Mouse (Mus musculus) midbrain, embryonic 10.5 days (tissue): ENCODE measurements around the gene Gins3. TPM values are rescaled to one million over a fixed set of nuclear protein-coding genes. Genes with fewer than 3 reads are reported as not detected.

Source experiments
- DNase-seq: peaks from one replicate; pipeline ENCODE4 v3.0.0-alpha.2; 2017; ENCODE audit warnings: low spot score
- H3K27ac ChIP-seq: fragments of 300-500 bp; sonication (generic); replicated peaks from 2 replicates; pipeline ENCODE4 v1.5.1; 2016; ENCODE audit warnings: mild to moderate bottlenecking
- H3K27me3 ChIP-seq: fragments of 300-500 bp; sonication (generic); 2 replicates; pipeline ENCODE4 v1.6.1; 2016; ENCODE audit warnings: low read depth, mild to moderate bottlenecking; ENCODE audit not compliant: poor library complexity, severe bottlenecking
- H3K36me3 ChIP-seq: fragments of 300-500 bp; sonication (generic); 2 replicates; pipeline ENCODE4 v1.6.1; 2016; ENCODE audit warnings: mild to moderate bottlenecking, moderate library complexity
- H3K4me1 ChIP-seq: fragments of 300-500 bp; sonication (generic); 2 replicates; pipeline ENCODE4 v1.6.1; 2016
- H3K4me3 ChIP-seq: fragments of 300-500 bp; sonication (generic); 2 replicates; pipeline ENCODE4 v1.5.1; 2016; ENCODE audit warnings: mild to moderate bottlenecking, moderate library complexity
- H3K9me3 ChIP-seq: fragments of 300-500 bp; sonication (generic); replicated peaks from 2 replicates; pipeline ENCODE4 v1.6.1; 2016; ENCODE audit warnings: mild to moderate bottlenecking
- WGBS: fragments of 180-500 bp; shearing (Covaris S2); methylation state at CpG from one replicate; pipeline ENCODE4 v1.1.7; 2016; 5-methylcytosine and 5-hydroxymethylcytosine counted together
- polyA plus RNA-seq: library from polyadenylated mRNA; unstranded; fragments of >200 nt; fragmentation: Nextera tagmentation; extraction: Ambion mirVana; gene quantifications from 2 replicates; pipeline ENCODE4 v1.2.1, GENCODE M21; 2016

Gins3 gene
- polyA plus RNA-seq, 1 experiment from 2014 or later: 31.2 TPM

DNA sequence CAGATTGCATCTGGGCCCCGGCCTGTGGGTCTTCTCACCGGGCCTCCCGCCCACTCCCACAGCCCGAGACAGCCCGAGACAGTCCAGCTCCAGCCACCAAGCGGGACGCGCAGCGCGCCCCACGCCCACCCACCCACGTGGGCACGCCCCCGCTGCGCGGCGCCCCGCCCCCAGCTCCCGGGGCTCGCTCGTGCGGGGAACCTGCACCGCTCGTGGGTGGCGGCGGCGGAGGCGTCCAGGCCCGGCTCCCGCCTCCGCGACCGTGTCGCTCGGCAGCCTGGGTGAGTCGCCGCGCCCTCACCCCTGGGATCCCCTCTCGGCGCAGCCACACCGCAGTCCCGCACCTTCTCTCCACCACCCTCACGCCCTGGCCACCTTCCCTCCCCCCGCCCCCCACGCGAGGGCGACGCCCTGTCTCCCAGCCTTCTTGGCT, 44.4 kb downstream of the Gins3 start:
- Histone ChIP-seq H3K4me3 (peak overlapping the region; percentile 69), H3K9me3 (no peaks in the 10 kb centered on the region), H3K36me3 (no peaks in the 10 kb centered on the region), H3K27me3 (peaks cover 90% of the 10 kb centered on the region), H3K27ac (peak overlapping the region; percentile 71), H3K4me1 (peaks cover 18% of the 10 kb centered on the region)
- under 1% methylated on average over 45 of the region's 48 CpGs for WGBS
- DNase-seq: peak; percentile 22

DNA sequence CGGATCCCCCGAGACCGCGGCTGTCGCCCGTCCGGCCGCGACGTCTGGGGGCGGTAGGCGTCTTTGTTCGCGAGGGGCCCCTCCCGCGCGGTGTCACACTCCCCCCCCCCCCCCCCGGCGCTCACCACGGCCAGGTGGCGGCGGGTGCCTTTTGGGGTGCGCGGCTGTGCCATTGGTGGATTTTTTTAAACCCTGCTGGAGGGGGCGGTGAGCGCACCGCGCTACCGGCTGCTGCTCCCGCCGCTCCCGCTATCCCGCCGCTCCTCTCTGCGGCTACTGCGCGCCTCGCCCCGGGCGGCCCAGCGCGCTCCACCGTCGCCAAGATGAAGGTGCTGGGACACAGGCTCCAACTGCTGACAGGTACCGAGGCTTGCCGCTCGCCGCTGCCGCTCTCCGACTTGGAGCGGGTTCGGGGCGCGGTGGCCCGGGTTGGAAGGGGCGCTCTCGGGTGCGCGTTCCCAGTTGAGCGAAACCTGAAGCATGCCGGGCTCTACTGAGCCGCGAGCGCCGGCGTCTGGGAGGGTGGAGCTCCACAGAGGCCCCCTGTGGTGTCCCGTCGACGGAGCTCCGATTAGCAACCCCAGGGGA, 44.9 kb downstream of the Gins3 start:
- Histone ChIP-seq H3K4me3 (peak overlapping the region; percentile 69), H3K36me3 (no peaks in the 10 kb centered on the region), H3K27me3 (peaks cover 85% of the 10 kb centered on the region), H3K27ac (peak overlapping the region; percentile 71), H3K4me1 (peaks cover 18% of the 10 kb centered on the region), H3K9me3 (no peaks in the 10 kb centered on the region)
- DNase-seq: peak; percentile 45
- under 1% methylated on average over 66 of the region's 70 CpGs for WGBS

DNA sequence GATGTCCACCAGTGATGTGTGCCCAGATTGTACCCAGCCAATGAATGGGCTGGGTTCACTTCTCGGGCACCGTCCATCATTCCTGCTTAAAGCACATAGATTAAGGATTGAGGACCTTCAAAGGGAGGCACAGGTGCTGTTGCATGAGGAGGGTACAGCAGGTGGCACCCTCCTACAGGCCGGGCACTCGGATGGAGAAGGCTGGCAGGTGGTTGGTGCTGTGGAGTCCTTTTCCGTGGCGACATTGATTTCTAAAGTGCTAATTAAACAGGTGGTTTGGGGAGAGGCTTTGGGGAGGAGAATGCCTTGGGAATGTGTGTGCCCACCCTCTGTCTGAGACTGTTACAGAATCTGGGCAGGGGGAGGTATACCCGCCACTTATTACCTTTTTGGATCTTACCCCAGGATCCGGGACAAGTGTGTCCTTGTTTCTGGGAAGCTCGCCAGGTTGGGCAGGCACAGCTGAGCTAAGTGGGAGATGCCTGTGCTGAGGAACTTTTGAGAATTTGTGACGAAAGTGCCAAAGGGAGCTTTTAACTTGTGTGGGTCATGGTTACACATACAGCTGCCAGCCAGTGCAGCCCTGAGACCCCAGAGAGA, 54.9 kb downstream of the Gins3 start:
- DNase-seq: no peak
- Histone ChIP-seq H3K4me3 (no peak overlapping the region), H3K4me1 (no peaks in the 10 kb centered on the region), H3K27me3 (peaks cover 3% of the 10 kb centered on the region), H3K27ac (no peak overlapping the region), H3K36me3 (no peaks in the 10 kb centered on the region), H3K9me3 (no peaks in the 10 kb centered on the region)
- WGBS: 90% methylated on average over 10 of the region's 10 CpGs

DNA sequence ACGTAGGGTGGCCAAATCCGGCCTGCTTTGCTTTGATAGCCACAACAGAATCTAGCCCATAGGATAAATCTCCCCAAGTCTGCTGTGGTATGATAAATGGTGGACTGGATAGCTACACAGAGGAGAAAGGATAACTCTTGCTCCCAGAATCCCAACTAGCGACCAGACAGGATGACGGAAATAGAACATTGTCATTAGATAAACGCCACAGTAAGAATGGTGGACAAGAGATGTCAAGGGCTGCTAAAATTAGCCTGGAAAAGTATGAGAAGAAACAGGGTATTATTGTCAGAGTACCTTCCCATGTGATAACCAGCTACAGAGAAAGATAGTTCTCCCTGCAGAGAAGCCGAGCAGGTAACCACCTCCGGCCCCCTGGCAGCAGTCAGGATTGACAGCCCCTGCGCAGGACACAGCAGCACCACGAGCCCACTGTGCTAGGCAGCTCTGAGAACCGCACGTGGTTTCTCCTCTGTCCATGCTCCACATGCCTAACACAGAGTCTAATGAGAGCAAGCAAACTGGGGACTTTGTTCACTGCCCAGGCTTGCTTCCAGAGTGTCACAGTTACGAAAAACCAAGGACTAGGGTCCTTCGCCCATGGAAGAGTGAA, 57.8 kb downstream of the Gins3 start:
- Histone ChIP-seq H3K4me1 (peaks cover 14% of the 10 kb centered on the region), H3K27ac (no peak overlapping the region), H3K27me3 (peaks cover 31% of the 10 kb centered on the region), H3K36me3 (no peaks in the 10 kb centered on the region), H3K4me3 (no peak overlapping the region), H3K9me3 (no peaks in the 10 kb centered on the region)
- 88% methylated on average over 13 of the region's 13 CpGs for WGBS
- DNase-seq: no peak

DNA sequence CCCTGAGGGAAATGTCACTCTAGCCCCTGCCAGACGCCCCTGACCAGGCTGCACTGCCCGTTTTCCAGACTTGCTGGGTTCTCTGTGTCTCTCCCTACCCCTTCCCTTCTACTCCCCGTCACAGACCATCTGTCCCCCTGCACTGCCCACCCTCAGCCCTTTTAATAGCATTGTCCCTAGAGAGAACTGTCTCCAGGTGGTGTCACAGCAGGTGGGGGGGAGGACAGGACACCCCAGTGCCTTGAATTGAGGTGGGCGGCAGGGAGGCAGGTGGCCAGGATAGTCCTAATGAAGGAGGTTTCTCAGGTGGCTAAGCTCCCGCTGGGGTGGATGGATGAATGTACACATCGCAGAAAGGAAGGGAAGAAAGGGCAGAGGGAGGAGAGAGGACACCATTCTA, 61.4 kb downstream of the Gins3 start:
- Histone ChIP-seq H3K27me3 (peaks cover 50% of the 10 kb centered on the region), H3K4me3 (no peak overlapping the region), H3K9me3 (no peaks in the 10 kb centered on the region), H3K27ac (0 out of 2 replicates have a peak overlapping the region, but pooled peaks have one; percentile 1), H3K36me3 (no peaks in the 10 kb centered on the region), H3K4me1 (peaks cover 21% of the 10 kb centered on the region)
- 7% methylated on average over 6 of the region's 6 CpGs for WGBS
- DNase-seq: no peak

Other genes starting within 250 kb of the Gins3 start
- gene Cfap20, start 198.6 kb upstream of the Gins3 start, polyA plus RNA-seq: 145 and 150 TPM in 2 replicates
- 10.8 and 11.1 TPM in 2 replicates for gene Csnk2a2, start 143.4 kb upstream of the Gins3 start, polyA plus RNA-seq
- 0.09 and 0.20 TPM in 2 replicates for gene Ccdc113, start 99.4 kb upstream of the Gins3 start, polyA plus RNA-seq
- not detected in 2 replicates for gene Prss54, start 57.1 kb upstream of the Gins3 start, polyA plus RNA-seq
- gene Ndrg4, start 43.5 kb downstream of the Gins3 start, polyA plus RNA-seq: 27.4 and 43.9 TPM in 2 replicates
- 25.0 and 28.7 TPM in 2 replicates for gene Setd6, start 82.4 kb downstream of the Gins3 start, polyA plus RNA-seq
- gene Cnot1, start 174.0 kb downstream of the Gins3 start, polyA plus RNA-seq: 93.7 and 98.0 TPM in 2 replicates
- gene Sap18b, start 191.9 kb downstream of the Gins3 start, polyA plus RNA-seq: 353 and 394 TPM in 2 replicates
- 16.5 and 18.8 TPM in 2 replicates for gene Slc38a7, start 220.1 kb downstream of the Gins3 start, polyA plus RNA-seq